Mouse (Mus musculus) layer of hippocampus, postnatal 36 days (tissue): ENCODE measurements at regions not wholly inside any gene's neighbourhood (a gene's known extent, or its start where the extent isn't known, plus 50 kb on each side); places are given as distances from the start of the nearest gene placed in this dataset.

Source experiments
- DNase-seq, 2 experiments: peaks; one replicate each; pipeline ENCODE4 v3.0.0; 2022

GRCm38 (mm10) chr5:27963765-27964164 is 107.4 kb upstream of the Insig1 start:
- DNase-seq: no peak

GRCm38 (mm10) chr5:27995186-27995585 is 76.0 kb upstream of the Insig1 start:
- DNase-seq: peak; percentile 51 to 73

GRCm38 (mm10) chr5:27997751-27998150 is 73.4 kb upstream of the Insig1 start:
- DNase-seq: no peak

GRCm38 (mm10) chr5:28002922-28003321 is 68.2 kb upstream of the Insig1 start:
- no peak for DNase-seq

DNA sequence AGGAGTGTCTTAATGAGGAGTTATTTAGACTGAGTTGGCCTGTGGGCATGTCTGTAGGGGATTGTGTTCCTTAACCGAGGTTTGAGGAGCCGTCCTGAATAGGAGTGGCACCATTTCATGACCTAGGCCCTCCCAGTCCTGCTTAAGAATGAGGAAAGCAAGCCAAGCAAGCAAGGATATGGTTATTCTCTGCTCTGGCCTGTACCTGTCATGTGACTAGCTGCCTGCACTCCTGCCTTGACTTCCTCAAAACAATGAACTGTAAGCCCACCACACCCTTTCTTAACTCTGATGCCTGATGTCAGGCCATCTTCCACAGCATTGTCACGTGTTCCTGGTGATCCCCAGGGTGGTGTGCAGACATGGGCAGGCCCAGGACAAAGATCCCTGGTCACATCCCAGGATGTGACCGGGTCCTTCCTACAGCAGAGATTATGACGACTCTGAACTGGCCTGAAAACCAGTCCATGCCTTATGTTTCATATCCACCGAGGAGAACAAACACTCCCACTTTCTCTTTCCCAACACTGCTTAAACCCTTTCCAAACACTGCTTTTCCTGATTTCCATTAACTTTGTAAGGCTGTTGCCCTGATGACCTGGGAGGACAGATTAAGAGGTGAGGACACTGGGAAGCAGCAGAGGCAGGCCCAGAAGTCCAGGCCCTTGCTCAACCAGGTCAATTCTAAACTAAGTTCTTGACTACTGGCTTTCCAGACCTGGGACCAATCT is 67.2 kb upstream of the Insig1 start:
- DNase-seq: no peak

DNA sequence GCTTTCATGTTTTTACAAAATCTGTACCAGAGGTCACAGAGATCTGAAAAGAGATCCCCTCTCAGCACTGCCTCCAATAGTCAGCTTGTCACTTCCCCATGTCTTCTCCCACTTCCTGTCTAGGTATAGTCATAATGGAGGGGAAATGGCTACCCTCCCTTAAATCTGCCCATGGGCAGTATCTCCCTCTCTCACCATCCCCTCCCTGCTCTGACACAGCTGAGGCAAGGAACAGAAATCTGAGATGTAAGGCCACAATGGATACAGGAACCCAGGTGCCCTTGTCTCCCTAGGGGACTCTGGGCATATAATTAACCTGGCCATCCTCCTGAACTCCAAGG is 66.7 kb upstream of the Insig1 start:
- no peak for DNase-seq

GRCm38 (mm10) chr5:28009386-28009785 is 61.8 kb upstream of the Insig1 start:
- DNase-seq: no peak

DNA sequence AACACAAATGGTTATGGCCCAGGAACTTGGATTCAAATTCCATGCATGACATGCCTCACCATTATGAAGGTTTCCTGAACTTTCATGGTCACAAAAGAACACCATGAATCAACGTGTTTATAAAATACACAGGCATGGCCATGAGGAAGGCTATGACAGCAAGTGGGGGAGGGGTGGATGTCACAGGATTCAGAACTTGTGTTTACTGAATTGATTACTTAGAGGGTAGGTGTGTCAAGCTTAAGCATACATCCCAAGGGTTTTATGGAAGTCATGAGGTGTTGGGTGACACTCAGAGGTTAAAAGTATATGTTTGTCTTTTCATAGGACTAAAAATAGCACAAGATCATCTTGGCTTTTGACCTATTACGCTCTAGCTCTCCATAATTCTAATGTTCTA is 61.3 kb upstream of the Insig1 start:
- DNase-seq: no peak

- no peak for DNase-seq
These were observed 60.6 kb upstream of the Insig1 start for GRCm38 (mm10) chr5:28010529-28010928.

GRCm38 (mm10) chr5:28012496-28012895 is 58.7 kb upstream of the Insig1 start:
- DNase-seq: no peak

- no peak for DNase-seq
These were observed 57.4 kb upstream of the Insig1 start for GRCm38 (mm10) chr5:28013619-28014273.

GRCm38 (mm10) chr5:28019864-28020263 is 51.3 kb upstream of the Insig1 start:
- DNase-seq: no peak
